Mouse (Mus musculus): ENCODE measurements around the gene Rpl39l. TPM values are rescaled to one million over a fixed set of nuclear protein-coding genes. Genes with fewer than 3 reads are reported as not detected.
"Not testable (repeated sequence)": the region's sequence is repeated elsewhere in the genome, so short reads cannot be mapped to it uniquely, and the experiment has no call there.

The Rpl39l gene
- total RNA-seq (2021) = not detected
- long read RNA-seq, experiment 1 = 0 reads
- long read RNA-seq, experiment 2 = 0 reads

DNA sequence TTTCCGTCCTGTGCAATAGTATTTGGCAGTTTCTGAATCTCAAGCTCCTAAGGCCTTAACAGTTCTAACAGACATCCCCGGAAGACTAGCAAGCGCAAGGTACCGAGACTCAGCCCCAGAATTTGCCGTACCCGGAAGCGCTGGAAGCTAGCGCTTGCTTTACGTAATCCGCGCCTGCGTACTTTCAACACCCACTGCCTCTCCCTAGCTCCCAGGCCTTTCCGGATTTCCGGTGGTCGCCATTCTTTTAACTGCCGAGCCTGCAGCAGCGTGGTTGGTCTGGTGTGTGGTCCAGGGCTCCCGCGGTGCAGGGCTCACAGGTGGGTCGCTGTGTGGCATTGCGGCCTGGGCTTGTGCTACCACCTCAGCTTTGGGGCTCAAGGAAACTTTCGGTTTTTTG lies at the start of gene Rpl39l:
Gene Rpl39l, plus strand, starts transcription at position 222 of the 400 bp plus-strand sequence.
- no peak for DNase-seq (ENCODE audit: low spot score in 2 of 2)

DNA sequence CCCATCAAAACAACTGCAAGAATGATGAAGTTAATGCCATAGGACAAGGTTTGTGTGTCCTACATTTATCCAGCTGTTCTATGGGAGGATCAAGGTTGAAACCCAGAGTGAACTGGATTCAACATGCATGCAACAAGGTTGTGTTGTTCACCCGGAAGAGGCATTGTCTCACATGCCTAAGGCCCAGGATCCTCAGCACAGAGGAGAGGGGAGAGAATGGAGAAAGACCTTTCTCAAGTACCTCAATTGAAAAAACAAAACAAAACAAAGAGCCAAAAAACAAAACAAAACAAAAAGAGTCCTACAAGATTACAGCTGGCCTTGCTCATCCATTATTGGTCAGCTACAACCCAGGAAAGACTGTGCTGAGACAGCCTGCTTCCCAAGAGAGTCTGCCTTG lies 42.4 kb upstream of the Rpl39l start:
- no peak for DNase-seq (ENCODE audit: low spot score in 2 of 2)

DNA sequence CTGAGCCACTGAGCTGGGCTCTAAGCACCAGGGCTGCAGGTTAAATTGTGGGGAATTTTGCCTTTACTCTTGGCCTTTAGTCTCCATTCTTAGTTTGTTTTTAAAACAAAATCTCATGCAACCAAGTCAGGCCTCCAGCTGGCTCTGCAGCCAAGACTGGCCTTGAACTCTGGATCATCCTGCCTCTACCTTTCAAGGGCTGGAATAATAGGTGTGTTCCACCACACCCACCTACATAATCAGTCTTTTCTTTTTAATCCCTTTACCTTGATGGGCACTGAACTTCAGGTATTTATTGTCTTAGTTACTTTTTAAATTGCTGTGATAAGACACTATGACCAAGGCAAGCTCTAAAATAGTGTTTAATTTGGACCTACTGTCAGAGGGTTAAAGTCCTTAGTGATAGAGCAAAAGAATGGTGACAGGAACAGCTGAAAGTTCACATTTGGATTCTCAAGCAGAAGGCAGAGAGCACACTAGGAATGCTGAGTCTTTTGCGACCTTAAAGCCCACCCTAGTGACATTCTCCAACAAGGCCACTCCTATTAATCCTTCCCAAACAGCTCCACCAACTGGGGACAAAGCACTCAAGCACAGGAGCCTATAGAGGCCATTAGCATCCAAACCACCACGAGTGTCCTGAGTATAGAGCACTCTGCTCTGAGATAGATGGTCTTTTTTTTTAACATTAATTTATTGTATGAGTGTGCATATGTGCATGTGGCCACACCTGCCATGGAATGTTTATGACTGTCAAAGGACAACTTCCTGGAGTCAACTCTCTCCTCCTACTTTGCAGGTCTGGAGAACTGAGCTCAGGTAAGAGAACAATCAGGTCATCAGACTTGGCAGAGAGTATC lies 40.7 kb upstream of the Rpl39l start:
- DNase-seq (ENCODE audit: low spot score in 2 of 2) = no peak

DNA sequence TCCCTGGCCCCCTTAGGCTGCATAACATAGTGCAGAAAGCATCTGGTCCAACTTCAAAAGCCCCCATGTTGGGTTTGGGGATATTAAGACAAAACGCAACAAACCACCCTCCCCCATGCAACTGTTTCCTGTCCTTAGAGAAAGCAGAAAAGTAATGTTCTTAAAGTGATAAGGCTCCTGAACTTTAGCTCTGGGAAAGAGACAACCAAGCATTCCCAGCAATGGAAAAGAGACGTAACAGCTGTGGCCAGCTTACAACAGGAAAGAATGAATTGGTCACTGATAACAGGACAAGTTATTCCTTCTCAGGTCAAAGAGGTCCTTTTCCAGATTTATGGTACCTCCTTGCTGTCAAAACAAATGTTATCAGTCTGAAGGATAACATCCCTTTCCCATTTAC lies 26.9 kb upstream of the Rpl39l start:
- no peak for DNase-seq (ENCODE audit: low spot score in 2 of 2)

DNA sequence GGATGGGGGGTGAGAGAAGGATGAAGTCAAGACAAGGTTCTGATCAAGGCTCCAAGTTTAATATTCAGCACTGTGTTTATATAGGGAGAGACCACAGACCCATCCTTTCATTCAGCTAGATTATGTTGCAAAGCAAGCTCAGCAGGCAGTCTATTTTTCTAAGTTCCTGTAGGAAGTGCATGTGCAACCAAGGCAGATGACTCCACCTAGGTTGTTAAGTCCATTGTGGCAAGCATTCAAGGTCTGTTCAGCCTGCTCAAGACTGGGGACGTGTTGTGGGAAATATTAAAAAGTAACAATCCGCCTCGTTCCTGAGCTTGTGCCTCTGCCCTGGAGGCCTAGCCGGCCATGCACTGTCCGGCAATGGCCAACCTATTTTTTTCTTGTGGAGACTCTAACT lies 22.6 kb upstream of the Rpl39l start:
- no peak for DNase-seq (ENCODE audit: low spot score in 2 of 2)

DNA sequence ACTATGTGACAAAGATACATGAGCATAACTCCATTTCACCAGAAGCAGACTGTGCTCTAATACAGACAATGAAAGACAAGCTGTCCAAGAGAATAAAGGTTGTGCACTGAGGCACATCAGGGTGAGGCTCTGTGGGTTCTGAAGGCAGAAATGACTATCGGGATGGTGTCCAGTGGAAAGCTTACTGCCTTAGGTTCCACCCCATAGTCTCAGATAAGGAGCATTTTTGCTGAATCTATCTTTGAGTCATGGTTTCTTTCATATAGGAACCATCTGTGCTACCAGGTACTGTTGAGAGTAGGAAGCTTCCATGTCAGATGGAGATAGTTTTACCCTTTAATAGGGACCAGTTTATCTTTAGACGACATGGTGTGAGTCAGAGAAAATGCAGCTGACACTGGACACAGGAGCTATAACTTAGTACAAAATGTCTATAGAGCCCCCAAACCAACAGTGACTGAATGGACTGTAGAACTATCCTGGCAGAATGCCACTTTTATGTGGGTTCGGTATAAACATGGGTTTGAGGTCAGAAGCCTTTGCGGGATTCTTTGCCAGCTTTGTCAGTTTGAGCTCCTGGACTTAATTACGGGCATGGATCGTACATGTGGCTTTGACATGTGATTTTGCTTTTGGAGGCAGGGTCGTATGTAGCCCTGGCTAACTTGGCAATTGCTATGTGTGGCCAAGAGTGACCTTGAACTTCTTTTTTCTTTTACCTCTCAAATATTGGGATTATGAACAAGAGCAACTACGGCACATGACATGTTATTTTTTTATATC lies 712 bp upstream of the Rpl39l start:
- DNase-seq (ENCODE audit: low spot score in 2 of 2) = no peak

DNA sequence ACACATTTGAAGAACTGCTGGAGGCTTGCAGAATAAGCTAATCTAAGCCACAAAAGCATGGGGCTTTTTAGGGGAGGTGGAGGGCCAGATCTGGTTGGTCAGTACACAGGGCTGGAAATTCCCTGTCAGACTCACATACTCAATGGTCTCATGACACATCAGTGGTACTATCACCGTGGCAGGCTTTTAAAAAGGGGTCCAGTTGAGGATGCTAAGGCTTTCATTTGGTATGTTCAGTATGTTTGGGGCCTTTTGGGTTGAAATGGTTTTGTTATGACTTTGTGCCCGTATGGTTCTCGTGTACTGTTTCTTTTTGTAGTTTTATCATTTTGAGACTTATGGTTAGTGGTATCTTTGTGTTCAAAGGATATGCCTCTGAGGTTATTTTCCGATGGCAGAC lies 1.2 kb downstream of the Rpl39l start:
- no peak for DNase-seq (ENCODE audit: low spot score in 2 of 2)

DNA sequence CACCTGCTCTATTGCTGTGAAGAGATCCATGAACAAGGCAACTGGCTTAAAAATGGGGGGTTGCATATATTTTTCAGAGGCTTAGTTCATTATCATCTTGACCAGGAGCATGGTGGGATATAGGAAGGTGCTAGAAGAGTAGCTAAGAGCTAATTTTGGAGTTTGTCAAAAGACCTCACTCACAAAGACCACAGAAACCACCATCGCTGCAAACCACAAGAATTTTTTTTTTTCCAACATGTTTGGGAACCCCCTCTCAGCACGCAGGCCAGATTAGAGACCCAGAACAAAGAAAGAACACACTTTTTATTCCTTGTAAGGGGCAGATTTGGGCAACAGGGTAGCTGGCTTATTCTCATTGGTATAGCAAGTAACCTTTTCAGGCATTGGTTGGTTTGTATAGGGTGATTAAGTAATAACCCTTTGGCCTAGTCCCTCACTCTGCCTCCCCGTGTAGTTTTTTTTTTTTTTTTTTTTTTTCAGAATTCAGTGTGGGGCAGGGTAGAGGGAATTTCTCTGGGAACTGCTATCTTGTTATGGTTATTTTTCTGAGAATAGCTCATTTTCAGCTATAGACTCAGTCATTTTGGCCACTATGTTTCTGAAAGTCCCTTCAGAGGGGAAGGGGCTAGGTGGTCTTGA lies 2.3 kb downstream of the Rpl39l start:
- DNase-seq (ENCODE audit: low spot score in 2 of 2) = no peak

DNA sequence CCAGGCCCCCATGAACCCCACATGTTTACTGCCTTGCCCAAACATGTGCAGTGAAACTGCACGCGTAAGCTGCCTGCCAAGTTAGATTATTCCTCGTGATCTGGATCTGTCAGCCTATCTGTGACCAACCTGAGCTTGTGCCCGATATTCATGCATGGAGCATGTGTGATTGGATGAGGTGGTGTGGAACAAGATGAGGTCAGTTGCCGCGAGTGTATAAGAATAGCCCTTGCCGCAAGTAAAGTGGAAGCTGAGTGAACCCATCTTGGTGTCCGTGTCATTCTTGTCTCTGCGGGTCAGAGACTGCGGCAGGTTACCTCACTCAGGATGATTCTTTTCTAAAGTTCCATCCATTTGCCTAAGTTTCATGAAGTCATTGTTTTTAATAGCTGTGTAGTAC lies 17.4 kb downstream of the Rpl39l start:
- DNase-seq (ENCODE audit: low spot score in 2 of 2) = not testable (repeated sequence)

DNA sequence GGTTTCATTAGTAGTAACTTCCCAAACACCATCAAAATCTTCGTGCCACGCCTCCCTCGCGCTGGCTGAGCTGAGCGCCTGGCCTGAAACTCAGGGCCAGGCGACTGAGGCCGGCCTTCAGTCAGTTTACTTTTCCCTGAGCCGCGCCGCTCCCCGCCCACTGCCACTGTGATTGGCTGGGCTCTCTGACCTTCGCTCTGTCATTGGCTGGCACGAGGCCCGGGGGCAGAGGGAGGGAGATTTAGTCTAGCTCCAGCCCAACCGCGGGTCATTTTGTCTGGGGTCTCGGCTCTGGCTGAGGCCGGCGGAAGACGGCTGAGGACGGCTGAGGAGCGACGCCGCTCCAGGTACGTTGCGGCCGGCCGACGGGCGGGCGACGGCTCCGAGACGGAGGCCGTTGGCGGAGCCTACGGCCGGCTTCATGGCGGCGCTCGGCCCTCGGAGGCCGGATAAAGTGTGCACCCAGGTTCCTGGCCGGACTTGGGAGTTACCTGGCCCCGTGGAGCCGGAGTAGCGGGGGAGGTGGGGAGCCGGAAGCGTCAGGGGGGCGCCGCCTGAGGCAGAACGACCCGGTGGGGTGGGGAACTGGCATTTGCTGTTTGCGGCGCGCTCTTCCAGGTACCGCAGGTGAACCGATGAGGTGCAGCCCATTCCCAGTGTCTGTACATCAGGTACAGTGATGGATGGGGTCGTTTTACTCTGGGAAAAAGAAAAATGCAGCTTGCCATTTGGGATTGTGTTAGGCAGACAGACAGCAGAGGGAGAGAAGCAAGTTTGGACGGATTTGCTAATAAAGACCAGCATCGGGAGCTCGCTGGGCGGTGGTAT lies 22.9 kb downstream of the Rpl39l start, which contains the start of gene Atf7ip2:
Gene Atf7ip2, plus strand, starts transcription at position 34 of the 828 bp plus-strand sequence.
- peak; percentile 70 to 80 for DNase-seq (ENCODE audit: low spot score in 2 of 2)

DNA sequence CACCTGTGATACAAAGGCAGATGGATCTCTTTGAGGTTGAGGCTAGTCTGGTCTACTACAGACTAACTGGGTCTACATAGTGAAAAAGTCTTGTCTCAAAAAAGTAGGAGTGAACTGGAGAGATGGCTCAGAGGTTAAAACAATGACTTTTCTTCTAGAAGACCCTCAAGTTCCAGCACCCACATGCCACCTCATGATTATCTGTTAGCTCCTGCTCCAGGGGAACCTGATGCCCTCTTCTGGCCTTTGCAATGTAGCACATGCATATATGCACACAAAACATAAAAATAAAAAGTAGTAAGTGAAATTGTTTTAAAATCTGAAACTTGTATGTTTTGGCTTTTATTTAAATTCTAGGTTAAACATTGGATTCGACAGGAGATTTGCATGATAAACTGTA lies 38.8 kb downstream of the Rpl39l start:
- DNase-seq (ENCODE audit: low spot score in 2 of 2) = no peak

DNA sequence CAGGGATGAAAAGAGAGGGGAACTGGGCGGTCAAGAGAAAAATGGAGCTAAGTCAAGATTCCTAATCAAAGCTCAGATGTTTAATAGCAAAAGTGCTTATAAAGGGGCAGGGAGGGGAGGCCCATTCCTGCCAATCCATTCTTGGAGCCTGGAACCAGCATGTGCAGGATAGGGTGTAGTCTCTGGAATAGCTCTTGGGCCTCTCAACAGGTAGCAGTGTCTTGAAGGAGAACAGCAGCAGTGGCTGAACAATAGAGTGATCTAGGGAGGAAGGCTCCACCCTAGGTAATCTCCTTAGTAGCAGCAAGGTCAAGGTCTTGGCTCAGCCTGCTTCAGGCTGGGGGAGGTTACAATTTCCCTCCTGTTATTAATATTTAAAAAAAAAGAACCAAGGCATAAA lies 46.3 kb downstream of the Rpl39l start:
- DNase-seq (ENCODE audit: low spot score in 2 of 2) = not testable (repeated sequence)

DNA sequence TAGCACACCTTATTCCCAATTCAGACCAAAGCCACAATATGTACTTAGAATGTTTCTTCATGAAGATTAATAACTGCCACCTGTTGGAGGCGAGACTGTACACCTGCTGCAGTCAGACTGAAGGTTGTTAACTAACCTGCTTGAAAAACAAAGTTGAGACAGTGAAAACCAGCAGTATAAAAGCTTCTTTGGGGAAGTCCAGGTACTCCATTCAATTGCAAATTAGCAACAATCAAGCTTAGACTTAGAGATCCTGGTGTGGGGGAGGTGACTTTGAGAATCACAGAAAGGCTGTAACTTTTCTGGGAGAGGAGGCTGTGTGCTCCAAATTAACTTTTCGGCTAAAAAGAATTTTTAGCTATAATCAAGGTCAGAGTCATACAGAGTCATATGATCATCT lies 47.0 kb downstream of the Rpl39l start:
- DNase-seq (ENCODE audit: low spot score in 2 of 2) = not testable (repeated sequence)

Other genes with a start within 250 kb of the Rpl39l start
- gene Grin2a, start 174.7 kb upstream of the Rpl39l start, total RNA-seq (2021) = 100 to 1,000 TPM; 190 to 216 TPM
- gene Atf7ip2, start 22.5 kb downstream of the Rpl39l start, total RNA-seq (2021) = not detected
- gene Emp2, start 143.7 kb downstream of the Rpl39l start, total RNA-seq (2021) = 10 to 100 TPM in 1 of 2 experiments, 1 to 10 TPM in 1; 10.0 to 13.7 TPM
- gene Tekt5, start 225.3 kb downstream of the Rpl39l start, total RNA-seq (2021) = 10 to 100 TPM in 1 of 2 experiments, 1 to 10 TPM in 1; 9.0 to 10.7 TPM
- 10 to 100 TPM; 16.3 to 18.5 TPM for gene Nubp1, start 241.7 kb downstream of the Rpl39l start, total RNA-seq (2021)

Measured in left cerebral cortex, adult 18-20 months (tissue).